Mouse (Mus musculus) embryonic facial prominence, embryonic 10.5 days (tissue): ENCODE measurements at regions not wholly inside any gene's neighbourhood (a gene's known extent, or its start where the extent isn't known, plus 50 kb on each side); places are given as distances from the start of the nearest gene placed in this dataset.
A peak's percentile ranks its signal among the peaks of the same experiment; 100 is the strongest.

ENCODE experiments used
- DNase-seq: peaks from one replicate; pipeline ENCODE4 v3.0.0-alpha.2; 2017; ENCODE audit warnings: low spot score
- H3K27ac ChIP-seq: fragments of 300-500 bp; sonication (generic); replicated peaks from 2 replicates; pipeline ENCODE4 v1.5.1; 2016; ENCODE audit warnings: mild to moderate bottlenecking
- H3K27me3 ChIP-seq: fragments of 300-500 bp; sonication (generic); replicated peaks from 2 replicates; pipeline ENCODE4 v1.6.1; 2016; ENCODE audit warnings: low read depth, mild to moderate bottlenecking; ENCODE audit not compliant: poor library complexity, severe bottlenecking
- H3K36me3 ChIP-seq: fragments of 300-500 bp; sonication (generic); replicated peaks from 2 replicates; pipeline ENCODE4 v1.6.1; 2016; ENCODE audit warnings: mild to moderate bottlenecking, moderate library complexity
- H3K4me1 ChIP-seq: fragments of 300-500 bp; sonication (generic); 2 replicates; pipeline ENCODE4 v1.6.1; 2016
- H3K4me3 ChIP-seq: fragments of 300-500 bp; sonication (generic); 2 replicates; pipeline ENCODE4 v1.5.1; 2016; ENCODE audit warnings: mild to moderate bottlenecking, moderate library complexity
- H3K9me3 ChIP-seq: fragments of 300-500 bp; sonication (generic); 2 replicates; pipeline ENCODE4 v1.6.1; 2016; ENCODE audit warnings: mild to moderate bottlenecking
- WGBS: fragments of 180-500 bp; shearing (Covaris S2); methylation state at CpG from one replicate; pipeline ENCODE4 v1.1.7; 2016; 5-methylcytosine and 5-hydroxymethylcytosine counted together

DNA sequence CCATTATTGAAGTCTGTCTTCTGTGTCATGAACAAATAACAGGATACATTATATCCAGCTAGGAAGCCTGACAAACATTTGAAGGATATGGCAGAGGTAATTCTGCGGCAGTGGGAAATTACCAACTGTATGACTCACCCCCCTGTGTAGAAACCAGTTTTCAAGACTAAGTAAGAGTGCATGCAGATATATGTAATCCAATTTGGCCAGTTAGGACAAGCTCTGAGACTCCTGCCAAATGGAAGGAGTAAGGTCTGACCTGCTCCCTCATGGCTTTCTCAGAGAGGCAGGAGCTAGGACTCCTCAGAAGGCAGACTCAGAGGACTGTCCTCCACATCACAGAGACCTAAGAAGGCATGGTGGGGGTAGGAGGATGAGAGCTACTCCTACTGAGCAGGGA, 57.6 kb upstream of the Slc22a23 start:
- 83% methylated on average over 1 of the region's 1 CpGs for WGBS

DNA sequence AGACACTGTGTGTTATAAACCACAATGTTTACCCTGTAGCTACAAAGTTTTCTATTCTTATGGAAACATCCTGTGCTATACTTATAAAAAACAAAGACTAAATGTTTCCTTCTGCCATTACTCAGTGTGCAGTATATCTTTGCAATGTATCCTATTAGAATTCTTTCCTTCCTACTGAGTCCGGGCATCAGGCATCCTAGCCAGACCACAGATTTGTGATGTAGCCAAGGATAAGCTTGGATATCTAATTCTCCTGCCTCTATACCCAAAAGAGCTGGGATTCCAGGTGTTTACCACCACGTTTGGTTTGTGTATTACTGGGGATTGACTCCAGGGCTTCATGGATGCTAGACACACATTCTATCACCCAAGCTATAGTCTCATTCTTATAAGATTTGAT, 56.0 kb upstream of the Slc22a23 start:
- Histone ChIP-seq H3K27ac (no peak overlapping the region), H3K4me1 (peaks cover 8% of the 10 kb centered on the region), H3K4me3 (no peak overlapping the region), H3K27me3 (no peaks in the 10 kb centered on the region), H3K9me3 (no peaks in the 10 kb centered on the region), H3K36me3 (no peaks in the 10 kb centered on the region)
- 81% methylated on average over 2 of the region's 2 CpGs for WGBS
- DNase-seq: no peak

More for the DNA sequence above, 57.6 kb upstream of the Slc22a23 start:
- Histone ChIP-seq H3K4me1 (peaks cover 8% of the 10 kb centered on the region), H3K27ac (no peak overlapping the region), H3K9me3 (no peaks in the 10 kb centered on the region), H3K27me3 (no peaks in the 10 kb centered on the region), H3K36me3 (no peaks in the 10 kb centered on the region), H3K4me3 (no peak overlapping the region)
- no peak for DNase-seq

DNA sequence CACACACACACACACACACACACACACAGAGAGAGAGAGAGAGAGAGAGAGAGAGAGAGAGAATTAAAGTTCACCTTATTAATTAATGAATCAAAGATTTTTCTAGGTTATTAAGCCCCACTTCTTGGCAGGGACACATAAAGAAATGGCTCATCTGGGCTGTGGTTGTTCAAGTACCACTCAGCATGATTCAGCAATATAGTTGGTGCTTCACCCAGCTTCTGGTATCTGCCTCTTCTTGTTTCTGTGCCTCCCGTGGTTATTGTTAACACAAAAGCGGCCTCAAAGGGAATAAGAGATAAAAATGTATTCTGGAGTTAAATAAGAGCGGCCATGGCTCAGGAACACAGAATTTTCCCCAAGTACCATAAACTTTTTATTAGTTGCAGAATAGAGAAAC, 53.9 kb upstream of the Slc22a23 start:
- no peak overlapping the region for H3K4me3 ChIP-seq
- WGBS: 81% methylated on average over 3 of the region's 3 CpGs
- H3K27me3 ChIP-seq: no peaks in the 10 kb centered on the region
- H3K9me3 ChIP-seq: no peaks in the 10 kb centered on the region
- no peaks in the 10 kb centered on the region for H3K36me3 ChIP-seq
- H3K4me1 ChIP-seq: peaks cover 20% of the 10 kb centered on the region
- H3K27ac ChIP-seq: no peak overlapping the region
- no peak for DNase-seq

DNA sequence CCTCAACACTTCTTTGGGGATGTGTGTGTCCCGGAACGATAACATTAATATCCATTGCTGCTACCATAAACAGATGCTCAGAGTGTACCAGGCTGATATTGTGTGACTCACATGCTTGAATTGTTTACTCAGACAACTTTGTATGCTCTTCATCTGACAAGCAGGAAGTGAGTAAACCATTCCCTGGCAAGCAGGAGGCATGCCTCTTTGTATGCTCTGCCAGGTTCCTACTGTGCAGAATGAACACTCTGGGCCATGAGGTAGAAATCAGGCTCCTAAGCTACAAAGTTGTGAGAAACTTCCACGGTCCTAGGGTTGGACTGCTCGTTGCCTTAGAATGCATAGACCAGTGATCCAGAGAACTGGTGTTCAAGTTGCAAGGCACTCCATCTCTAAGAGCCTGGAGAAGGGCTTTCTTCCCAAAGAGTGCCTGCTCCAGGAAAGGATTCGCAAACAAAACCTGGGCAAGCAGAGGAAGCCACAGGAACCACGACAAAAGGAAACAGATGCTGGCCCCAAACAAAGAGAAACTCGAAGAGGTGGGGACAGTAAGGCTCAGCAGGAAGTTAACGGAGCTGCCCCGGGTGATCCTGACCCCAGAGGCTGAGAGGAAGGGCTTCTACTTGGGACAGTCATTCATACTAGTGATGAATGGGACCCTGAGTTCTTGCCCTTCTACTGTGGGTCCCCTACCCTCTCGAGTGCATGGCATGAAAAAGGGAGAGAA, 53.2 kb upstream of the Slc22a23 start:
- no peaks in the 10 kb centered on the region for H3K9me3 ChIP-seq

DNA sequence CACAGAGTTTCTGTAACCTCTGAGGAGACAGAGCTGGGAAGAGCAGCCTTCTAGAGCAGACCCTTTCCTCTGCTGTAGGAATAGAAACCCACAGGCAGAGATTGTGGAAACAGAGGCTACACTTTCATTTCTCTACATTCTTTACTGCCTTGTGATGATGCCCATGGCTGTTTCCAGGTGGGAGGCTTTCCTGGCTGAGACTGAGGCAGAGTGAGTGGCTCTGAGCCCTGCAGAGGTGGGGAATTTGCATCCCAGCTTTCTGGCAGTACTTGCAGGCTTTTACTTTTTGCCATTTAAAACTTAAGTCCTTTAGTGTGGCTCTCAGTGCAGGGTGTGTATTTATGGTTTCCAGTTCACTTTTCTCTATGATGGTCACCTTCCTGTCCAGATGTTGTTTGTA, 50.5 kb upstream of the Slc22a23 start:
- H3K27me3 ChIP-seq: no peaks in the 10 kb centered on the region
- DNase-seq: no peak
- H3K4me1 ChIP-seq: peaks cover 20% of the 10 kb centered on the region
- H3K27ac ChIP-seq: no peak overlapping the region
- H3K4me3 ChIP-seq: no peak overlapping the region
- H3K9me3 ChIP-seq: no peaks in the 10 kb centered on the region
- no peaks in the 10 kb centered on the region for H3K36me3 ChIP-seq

More for the DNA sequence above, 53.2 kb upstream of the Slc22a23 start:
- H3K27me3 ChIP-seq: no peaks in the 10 kb centered on the region
- peak overlapping the region; percentile 69 for H3K27ac ChIP-seq
- no peak overlapping the region for H3K4me3 ChIP-seq
- H3K36me3 ChIP-seq: no peaks in the 10 kb centered on the region
- H3K4me1 ChIP-seq: peaks cover 20% of the 10 kb centered on the region
- DNase-seq: no peak
- 39% methylated on average over 10 of the region's 10 CpGs for WGBS

DNA sequence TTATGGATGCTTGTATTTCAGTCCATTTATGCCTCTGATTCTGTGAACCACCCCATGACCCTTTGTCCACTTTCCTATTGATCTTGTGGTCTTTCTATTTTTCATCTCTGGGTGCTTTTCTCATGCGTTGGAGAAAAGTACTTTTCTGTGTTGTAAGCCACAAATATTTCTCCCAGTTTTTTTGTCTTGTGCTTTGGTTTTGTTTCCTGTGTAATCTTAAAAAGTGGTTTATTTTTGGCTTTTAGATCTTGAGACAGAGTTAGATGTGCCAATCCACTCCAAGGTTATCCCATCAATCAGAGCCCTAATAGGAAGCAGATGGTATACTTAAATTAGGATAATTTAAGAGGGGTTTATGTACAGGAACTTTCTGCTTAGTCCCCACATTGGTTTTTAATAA, 50.0 kb upstream of the Slc22a23 start:
- H3K4me3 ChIP-seq: no peak overlapping the region
- DNase-seq: no peak
- H3K27ac ChIP-seq: no peak overlapping the region
- H3K4me1 ChIP-seq: peaks cover 20% of the 10 kb centered on the region
- 81% methylated on average over 1 of the region's 1 CpGs for WGBS
- no peaks in the 10 kb centered on the region for H3K36me3 ChIP-seq
- no peaks in the 10 kb centered on the region for H3K27me3 ChIP-seq
- H3K9me3 ChIP-seq: no peaks in the 10 kb centered on the region
